Mouse (Mus musculus) kidney, postnatal 0 days (tissue): Measurements from ENCODE around the gene Ndufa1. TPM values are rescaled to one million over a fixed set of nuclear protein-coding genes. Genes with fewer than 3 reads are reported as not detected.
"Not testable (repeated sequence)": the region's sequence is repeated elsewhere in the genome, so short reads cannot be mapped to it uniquely, and the experiment has no call there.

Experiments used
- ATAC-seq: fragments of 200-750 bp; cut with Nextera tagmentation; replicated peaks from 2 replicates; pipeline ENCODE4 v1.8.0; 2017; ENCODE audit warnings: low read depth, moderate number of reproducible peaks, moderate TSS enrichment, moderate library complexity; ENCODE audit not compliant: low FRiP score
- DNase-seq: peaks from one replicate; pipeline ENCODE4 v3.0.0-alpha.2; 2016; ENCODE audit warnings: low spot score
- H3K27ac ChIP-seq: fragments of 300-500 bp; sonication (generic); 2 replicates; pipeline ENCODE4 v1.5.1; 2014; ENCODE audit warnings: mild to moderate bottlenecking
- H3K27me3 ChIP-seq: fragments of 300-500 bp; sonication (generic); 2 replicates; pipeline ENCODE4 v1.6.1; 2014; ENCODE audit warnings: low read length, mixed read lengths; ENCODE audit not compliant: insufficient read depth
- H3K36me3 ChIP-seq: fragments of 300-500 bp; sonication (generic); 2 replicates; pipeline ENCODE4 v1.6.1; 2014; ENCODE audit warnings: low read length, mixed read lengths; ENCODE audit not compliant: insufficient read depth
- H3K4me1 ChIP-seq: fragments of 300-500 bp; sonication (generic); replicated peaks from 2 replicates; pipeline ENCODE4 v1.6.1; 2014; ENCODE audit warnings: antibody characterized with exemption, low read length, mixed read lengths; ENCODE audit not compliant: insufficient read depth
- H3K4me2 ChIP-seq: fragments of 300-500 bp; sonication (generic); 2 replicates; pipeline ENCODE4 v1.6.1; 2014; ENCODE audit warnings: mild to moderate bottlenecking, low read length, moderate library complexity, mixed read lengths
- H3K4me3 ChIP-seq: fragments of 300-500 bp; sonication (generic); replicated peaks from 2 replicates; pipeline ENCODE4 v1.5.1; 2014; ENCODE audit warnings: low read depth, low read length
- H3K9ac ChIP-seq: fragments of 300-500 bp; sonication (generic); 2 replicates; pipeline ENCODE4 v1.6.1; 2014; ENCODE audit warnings: low read depth, low read length
- H3K9me3 ChIP-seq: fragments of 300-500 bp; sonication (generic); replicated peaks from 2 replicates; pipeline ENCODE4 v1.6.1; 2016; ENCODE audit warnings: low read length, inconsistent platforms, mixed read lengths
- CTCF ChIP-seq: IDR thresholded peaks from 2 replicates; pipeline ENCODE4 v1.5.1; 2016; ENCODE audit warnings: antibody characterized with exemption, low read depth, mild to moderate bottlenecking, moderate library complexity
- WGBS: fragments of 180-500 bp; shearing (Covaris S2); extraction: QIAGEN DNeasy Blood & Tissue Kit; methylation state at CpG from one replicate; pipeline ENCODE4 v1.1.7; 2014; 5-methylcytosine and 5-hydroxymethylcytosine counted together
- polyA plus RNA-seq: library from polyadenylated mRNA; unstranded; fragments of >200 nt; fragmentation: Nextera tagmentation; extraction: Ambion mirVana; gene quantifications from 2 replicates; pipeline ENCODE4 v1.2.1, GENCODE M21; 2015

The Ndufa1 gene
- polyA plus RNA-seq: 715 and 799 TPM in 2 replicates

DNA sequence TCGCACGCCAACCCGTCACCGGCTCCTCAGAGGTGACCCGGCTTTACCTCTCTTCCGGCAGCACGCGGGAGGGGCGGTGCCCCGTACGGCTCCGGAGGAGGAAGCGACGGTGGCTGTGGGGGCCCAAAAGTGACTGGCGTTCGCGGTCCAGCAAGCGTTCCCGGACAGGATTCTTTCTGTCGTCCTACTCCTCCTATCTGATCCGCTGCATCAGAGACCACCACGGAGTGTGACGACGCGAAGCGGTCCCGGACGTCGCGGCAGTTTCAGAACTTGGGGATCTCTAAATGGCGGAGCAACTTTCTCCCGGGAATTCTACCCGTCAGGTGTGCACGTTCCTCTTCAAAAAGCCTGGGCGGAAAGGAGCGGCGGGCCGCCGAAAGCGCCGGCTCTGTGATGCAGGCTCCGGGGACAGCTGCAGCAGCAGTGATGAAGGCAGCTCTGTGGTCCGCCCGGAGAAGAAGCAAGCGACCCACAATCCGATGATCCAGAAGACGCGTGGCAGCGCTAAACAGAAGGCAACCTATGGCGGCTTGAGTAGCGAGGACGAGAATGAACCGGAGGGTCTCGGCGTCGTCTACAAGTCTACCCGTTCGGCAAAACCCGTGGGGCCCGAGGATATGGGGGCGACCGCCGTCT lies at the start of gene Ndufa1, which contains the start of gene Rnf113a1:
Gene Ndufa1 (minus strand): TSS at position 59 of the 639 bp plus-strand sequence.
Gene Rnf113a1 (plus strand): TSS at position 141 of the 639 bp plus-strand sequence.
- peak within 1 kb of the TSS; percentile 55 for H3K9ac ChIP-seq
- DNase-seq (peak; percentile 82), ATAC-seq (peak; percentile 94)
- TF ChIP-seq CTCF: no peak
- H3K36me3 ChIP-seq: no peaks in the 10 kb centered on the region
- 20% methylated on average over 63 of the region's 63 CpGs for WGBS
- H3K4me1 ChIP-seq: no peaks in the 10 kb centered on the region
- peak within 1 kb of the TSS; percentile 50 for H3K4me3 ChIP-seq
- no peaks in the 10 kb centered on the region for H3K27me3 ChIP-seq
- no peaks in the 10 kb centered on the region for H3K9me3 ChIP-seq
- H3K4me2 ChIP-seq: peak within 1 kb of the TSS; percentile 68
- peak within 1 kb of the TSS; percentile 57 for H3K27ac ChIP-seq

DNA sequence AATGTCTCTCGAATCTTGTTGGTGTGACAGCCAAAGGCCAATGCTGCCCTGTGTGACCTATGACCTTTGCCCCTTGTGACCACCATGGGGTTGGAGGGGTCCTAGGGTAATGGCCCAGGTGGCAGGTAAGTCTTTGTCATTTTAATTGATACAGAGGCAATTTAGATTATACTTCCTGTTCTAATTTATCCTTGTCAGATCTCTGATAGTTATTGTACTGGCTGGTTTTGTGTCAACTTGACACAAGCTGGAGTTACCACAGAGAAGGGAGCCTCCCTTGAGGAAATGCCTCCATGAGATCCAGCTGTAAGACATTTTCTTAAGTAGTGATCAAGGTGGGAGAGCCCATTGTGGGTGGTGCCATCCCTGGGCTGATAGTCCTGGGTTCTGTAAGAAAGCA lies 31.2 kb upstream of the Ndufa1 start, which contains the start of gene Rhox1:
Gene Rhox1 (minus strand): TSS at position 101 of the 400 bp plus-strand sequence.
- H3K9ac ChIP-seq, H3K4me1 ChIP-seq, H3K4me3 ChIP-seq, DNase-seq, H3K36me3 ChIP-seq, ATAC-seq, H3K27ac ChIP-seq, H3K27me3 ChIP-seq, H3K4me2 ChIP-seq, H3K9me3 ChIP-seq: not testable (repeated sequence)
- 92% methylated on average over 1 of the region's 1 CpGs for WGBS

DNA sequence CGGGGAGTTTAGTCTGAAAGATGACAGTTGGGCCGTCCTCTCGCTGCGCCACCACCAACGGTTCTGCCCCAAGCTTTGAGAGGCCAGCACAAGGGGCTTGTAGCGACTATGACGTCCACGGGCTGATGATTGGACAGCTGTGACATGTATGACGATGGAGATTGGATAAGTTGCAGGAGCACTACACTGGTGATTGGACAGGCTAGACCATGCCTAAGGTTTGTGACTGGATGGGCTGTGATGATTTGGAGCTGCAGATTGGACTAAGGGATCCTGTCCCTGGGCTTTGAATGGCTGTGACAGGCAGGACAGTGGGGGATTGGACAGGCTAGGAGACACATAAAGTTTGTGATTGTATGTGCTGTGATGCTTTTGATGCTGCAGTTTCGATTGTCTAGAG lies 20.0 kb upstream of the Ndufa1 start, which contains the start of gene Gm9:
Gene Gm9 (minus strand): TSS at position 101 of the 400 bp plus-strand sequence.
- 85% methylated on average over 10 of the region's 10 CpGs for WGBS
- no peaks in the 10 kb centered on the region for H3K27me3 ChIP-seq
- no peak for DNase-seq
- no peak within 1 kb of the TSS for H3K4me2 ChIP-seq
- no peak within 1 kb of the TSS for H3K27ac ChIP-seq
- H3K9ac ChIP-seq: no peak within 1 kb of the TSS
- H3K36me3 ChIP-seq: no peaks in the 10 kb centered on the region
- H3K9me3 ChIP-seq: no peaks in the 10 kb centered on the region
- no peak for TF ChIP-seq CTCF
- H3K4me3 ChIP-seq: no peak within 1 kb of the TSS
- ATAC-seq: no peak
- H3K4me1 ChIP-seq: no peaks in the 10 kb centered on the region

DNA sequence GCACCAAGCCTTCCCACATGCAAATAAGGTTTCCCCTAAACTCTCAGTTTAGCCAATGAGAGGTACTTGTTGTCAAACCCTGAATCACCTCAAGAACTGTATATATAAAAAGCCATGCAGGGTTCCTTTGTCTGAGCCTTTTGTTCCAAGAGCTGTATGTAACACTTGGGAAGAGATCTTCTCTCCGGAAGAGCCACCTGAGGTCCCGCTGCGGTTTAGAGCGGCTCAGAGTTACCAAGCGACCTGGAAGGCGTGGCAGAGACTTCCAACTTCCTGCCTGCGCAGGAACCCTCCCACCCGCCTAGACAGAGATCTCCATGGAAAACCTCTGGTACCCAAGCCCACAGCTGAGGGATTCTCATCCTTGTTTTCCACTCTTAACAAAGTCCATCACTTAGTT lies 7.7 kb upstream of the Ndufa1 start:
- Histone ChIP-seq H3K4me1 (no peaks in the 10 kb centered on the region), H3K9me3 (no peaks in the 10 kb centered on the region), H3K4me2 (no peak overlapping the region), H3K27ac (no peak overlapping the region), H3K4me3 (no peak overlapping the region), H3K27me3 (no peaks in the 10 kb centered on the region), H3K9ac (no peak overlapping the region), H3K36me3 (no peaks in the 10 kb centered on the region)
- TF ChIP-seq CTCF: no peak
- no peak for ATAC-seq
- no peak for DNase-seq
- WGBS: 66% methylated on average over 8 of the region's 8 CpGs

DNA sequence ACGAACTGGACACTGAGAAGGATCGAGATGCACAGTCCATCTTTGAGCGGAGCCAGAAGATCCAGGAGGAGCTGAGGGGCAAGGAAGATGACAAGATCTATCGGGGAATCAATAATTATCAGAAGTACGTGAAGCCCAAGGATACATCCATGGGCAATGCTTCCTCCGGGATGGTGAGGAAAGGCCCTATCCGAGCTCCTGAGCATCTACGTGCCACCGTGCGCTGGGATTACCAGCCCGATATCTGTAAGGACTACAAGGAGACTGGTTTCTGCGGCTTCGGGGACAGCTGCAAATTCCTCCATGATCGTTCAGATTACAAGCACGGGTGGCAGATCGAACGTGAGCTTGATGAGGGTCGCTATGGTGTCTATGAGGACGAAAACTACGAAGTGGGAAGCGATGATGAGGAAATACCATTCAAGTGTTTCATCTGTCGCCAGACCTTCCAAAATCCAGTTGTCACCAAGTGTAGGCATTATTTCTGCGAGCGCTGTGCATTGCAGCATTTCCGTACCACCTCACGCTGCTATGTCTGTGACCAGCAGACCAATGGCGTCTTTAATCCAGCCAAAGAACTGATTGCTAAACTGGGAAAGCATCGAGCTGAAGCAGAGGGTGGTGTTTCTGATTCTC lies 899 bp upstream of the Ndufa1 start:
- WGBS: 33% methylated on average over 28 of the region's 28 CpGs
- H3K36me3 ChIP-seq: no peaks in the 10 kb centered on the region
- H3K4me2 ChIP-seq: peak overlapping the region; percentile 68
- peak overlapping the region; percentile 55 for H3K9ac ChIP-seq
- ATAC-seq: peak; percentile 4; the same call in 1 of the 2 replicates
- H3K9me3 ChIP-seq: no peaks in the 10 kb centered on the region
- H3K27me3 ChIP-seq: no peaks in the 10 kb centered on the region
- H3K4me1 ChIP-seq: no peaks in the 10 kb centered on the region
- peak overlapping the region; percentile 50 for H3K4me3 ChIP-seq
- no peak for TF ChIP-seq CTCF
- H3K27ac ChIP-seq: no peak overlapping the region
- peak; percentile 2 for DNase-seq

DNA sequence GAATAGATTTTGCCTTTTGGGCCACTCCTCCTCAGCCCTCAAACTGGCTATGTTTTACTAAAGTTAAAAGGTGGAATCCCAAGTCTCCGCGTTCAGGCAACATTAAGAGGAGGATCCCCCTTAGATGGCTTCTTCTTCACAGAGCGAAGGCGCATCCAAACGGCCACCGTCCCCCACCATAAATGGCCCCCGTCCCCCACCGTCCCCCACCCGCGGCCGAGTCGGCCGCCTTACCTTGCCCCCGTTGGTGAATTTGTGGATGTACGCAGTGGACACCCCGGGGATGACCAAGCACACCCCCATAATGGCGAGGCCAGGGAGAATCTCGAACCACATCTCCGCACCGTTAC lies 233 bp downstream of the Ndufa1 start:
- TF ChIP-seq CTCF: no peak
- peak; percentile 18 for DNase-seq
- ATAC-seq: peak; percentile 61
- H3K27me3 ChIP-seq: no peaks in the 10 kb centered on the region
- peak overlapping the region; percentile 55 for H3K9ac ChIP-seq
- peak overlapping the region; percentile 68 for H3K4me2 ChIP-seq
- H3K9me3 ChIP-seq: no peaks in the 10 kb centered on the region
- 37% methylated on average over 20 of the region's 20 CpGs for WGBS
- H3K27ac ChIP-seq: no peak overlapping the region
- peak overlapping the region; percentile 50 for H3K4me3 ChIP-seq
- no peaks in the 10 kb centered on the region for H3K36me3 ChIP-seq
- no peaks in the 10 kb centered on the region for H3K4me1 ChIP-seq

DNA sequence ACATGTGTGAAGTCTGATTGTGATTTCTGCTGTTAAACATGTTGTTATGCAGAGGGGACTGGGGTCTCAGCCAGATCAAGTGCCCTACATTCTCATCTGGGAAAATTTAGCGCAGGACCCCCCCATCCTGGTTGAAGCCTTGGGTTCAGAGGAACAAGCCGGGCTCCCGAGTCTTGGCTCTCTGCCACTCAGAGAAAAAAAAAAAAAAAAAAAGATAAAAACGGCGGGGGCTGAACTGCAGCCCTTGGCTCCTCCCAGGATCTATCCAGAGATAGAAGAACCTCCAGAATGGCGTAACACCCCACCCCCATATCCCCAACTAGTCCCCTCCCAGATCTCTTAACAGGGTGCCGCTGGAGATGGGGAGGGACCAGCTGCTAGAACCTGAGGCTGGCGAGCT lies 6.6 kb downstream of the Ndufa1 start:
- H3K27me3 ChIP-seq, H3K4me2 ChIP-seq, H3K27ac ChIP-seq, H3K36me3 ChIP-seq, DNase-seq, ATAC-seq, H3K9me3 ChIP-seq, H3K9ac ChIP-seq, H3K4me3 ChIP-seq, H3K4me1 ChIP-seq: not testable (repeated sequence)
- WGBS: 69% methylated on average over 8 of the region's 8 CpGs
